Mouse (Mus musculus): ENCODE measurements at regions not wholly inside any gene's neighbourhood (a gene's known extent, or its start where the extent isn't known, plus 50 kb on each side); places are given as distances from the start of the nearest gene placed in this dataset.

- H3K4me2 ChIP-seq (replicated peaks; ENCODE audit: low read depth, low read length, severe bottlenecking): no peak overlapping the region
- TF ChIP-seq POLR2A (IDR thresholded peaks at IDR 0.05; ENCODE audit: borderline replicate concordance, extremely low read depth, insufficient read depth, insufficient read length): no peak
- DNase-seq (ENCODE audit: low spot score) (no peak), ATAC-seq (ENCODE audit: low FRiP score, low read depth) (no peak)
- no peak overlapping the region for H3K9ac ChIP-seq (ENCODE audit: low read depth, low read length, severe bottlenecking)
- WGBS: 36% methylated on average over 4 of the region's 4 CpGs
- H3K27ac ChIP-seq (replicated peaks; ENCODE audit: low read depth, low read length): no peak overlapping the region
- no peak overlapping the region for H3K4me3 ChIP-seq (replicated peaks; ENCODE audit: low read length)
- H3K4me1 ChIP-seq (ENCODE audit: control insufficient read depth, insufficient read depth, low read length): peaks cover 5% of the 10 kb centered on the region
- H3K27me3 ChIP-seq (ENCODE audit: control insufficient read depth, insufficient read depth, low read length): peaks cover 28% of the 10 kb centered on the region
- no peaks in the 10 kb centered on the region for H3K9me3 ChIP-seq (ENCODE audit: control insufficient read depth, low read length)
- H3K36me3 ChIP-seq (ENCODE audit: control insufficient read depth, insufficient read depth, low read length): no peaks in the 10 kb centered on the region
These were observed 61.0 kb downstream of the Uncx start for GRCm38 (mm10) chr5:139604327-139604726.

GRCm38 (mm10) chr5:139610610-139611520 lies 67.6 kb downstream of the Uncx start:
- H3K9me3 ChIP-seq (ENCODE audit: control insufficient read depth, low read length): no peaks in the 10 kb centered on the region
- H3K4me1 ChIP-seq (ENCODE audit: control insufficient read depth, insufficient read depth, low read length): no peaks in the 10 kb centered on the region
- DNase-seq (ENCODE audit: low spot score) (no peak), ATAC-seq (ENCODE audit: low FRiP score, low read depth) (no peak)
- WGBS: 78% methylated on average over 28 of the region's 28 CpGs
- H3K36me3 ChIP-seq (ENCODE audit: control insufficient read depth, insufficient read depth, low read length): no peaks in the 10 kb centered on the region
- H3K9ac ChIP-seq (ENCODE audit: low read depth, low read length, severe bottlenecking): no peak overlapping the region
- no peak overlapping the region for H3K27ac ChIP-seq (replicated peaks; ENCODE audit: low read depth, low read length)
- H3K4me3 ChIP-seq (replicated peaks; ENCODE audit: low read length): no peak overlapping the region
- H3K4me2 ChIP-seq (replicated peaks; ENCODE audit: low read depth, low read length, severe bottlenecking): no peak overlapping the region
- no peak for TF ChIP-seq POLR2A (IDR thresholded peaks at IDR 0.05; ENCODE audit: borderline replicate concordance, extremely low read depth, insufficient read depth, insufficient read length)
- no peaks in the 10 kb centered on the region for H3K27me3 ChIP-seq (ENCODE audit: control insufficient read depth, insufficient read depth, low read length)

GRCm38 (mm10) chr5:139612224-139612623 lies 68.9 kb downstream of the Uncx start:
- H3K27me3 ChIP-seq (ENCODE audit: control insufficient read depth, insufficient read depth, low read length): no peaks in the 10 kb centered on the region
- H3K27ac ChIP-seq (replicated peaks; ENCODE audit: low read depth, low read length): no peak overlapping the region
- DNase-seq (ENCODE audit: low spot score): no peak
- no peak for TF ChIP-seq POLR2A (IDR thresholded peaks at IDR 0.05; ENCODE audit: borderline replicate concordance, extremely low read depth, insufficient read depth, insufficient read length)
- ATAC-seq (ENCODE audit: low FRiP score, low read depth): no peak
- no peaks in the 10 kb centered on the region for H3K9me3 ChIP-seq (ENCODE audit: control insufficient read depth, low read length)
- no peaks in the 10 kb centered on the region for H3K36me3 ChIP-seq (ENCODE audit: control insufficient read depth, insufficient read depth, low read length)
- H3K4me2 ChIP-seq (replicated peaks; ENCODE audit: low read depth, low read length, severe bottlenecking): no peak overlapping the region
- 70% methylated on average over 5 of the region's 5 CpGs for WGBS
- H3K4me3 ChIP-seq (replicated peaks; ENCODE audit: low read length): no peak overlapping the region
- no peak overlapping the region for H3K9ac ChIP-seq (ENCODE audit: low read depth, low read length, severe bottlenecking)
- no peaks in the 10 kb centered on the region for H3K4me1 ChIP-seq (ENCODE audit: control insufficient read depth, insufficient read depth, low read length)

- H3K4me1 ChIP-seq (ENCODE audit: control insufficient read depth, insufficient read depth, low read length): no peaks in the 10 kb centered on the region
- H3K27ac ChIP-seq (replicated peaks; ENCODE audit: low read depth, low read length): no peak overlapping the region
- H3K9me3 ChIP-seq (ENCODE audit: control insufficient read depth, low read length): no peaks in the 10 kb centered on the region
- H3K36me3 ChIP-seq (ENCODE audit: control insufficient read depth, insufficient read depth, low read length): no peaks in the 10 kb centered on the region
- H3K9ac ChIP-seq (ENCODE audit: low read depth, low read length, severe bottlenecking): no peak overlapping the region
- TF ChIP-seq POLR2A (IDR thresholded peaks at IDR 0.05; ENCODE audit: borderline replicate concordance, extremely low read depth, insufficient read depth, insufficient read length): no peak
- 69% methylated on average over 6 of the region's 6 CpGs for WGBS
- H3K4me2 ChIP-seq (replicated peaks; ENCODE audit: low read depth, low read length, severe bottlenecking): no peak overlapping the region
- no peak overlapping the region for H3K4me3 ChIP-seq (replicated peaks; ENCODE audit: low read length)
- ATAC-seq (ENCODE audit: low FRiP score, low read depth): no peak
- DNase-seq (ENCODE audit: low spot score): no peak
- no peaks in the 10 kb centered on the region for H3K27me3 ChIP-seq (ENCODE audit: control insufficient read depth, insufficient read depth, low read length)
These were observed 69.4 kb downstream of the Uncx start for GRCm38 (mm10) chr5:139612676-139613075.

GRCm38 (mm10) chr5:139613601-139614000 lies 70.3 kb downstream of the Uncx start:
- no peaks in the 10 kb centered on the region for H3K27me3 ChIP-seq (ENCODE audit: control insufficient read depth, insufficient read depth, low read length)
- WGBS: 76% methylated on average over 5 of the region's 5 CpGs
- H3K9ac ChIP-seq (ENCODE audit: low read depth, low read length, severe bottlenecking): no peak overlapping the region
- no peak overlapping the region for H3K4me2 ChIP-seq (replicated peaks; ENCODE audit: low read depth, low read length, severe bottlenecking)
- no peaks in the 10 kb centered on the region for H3K9me3 ChIP-seq (ENCODE audit: control insufficient read depth, low read length)
- DNase-seq (ENCODE audit: low spot score) (no peak), ATAC-seq (ENCODE audit: low FRiP score, low read depth) (no peak)
- H3K4me3 ChIP-seq (replicated peaks; ENCODE audit: low read length): no peak overlapping the region
- no peak for TF ChIP-seq POLR2A (IDR thresholded peaks at IDR 0.05; ENCODE audit: borderline replicate concordance, extremely low read depth, insufficient read depth, insufficient read length)
- H3K36me3 ChIP-seq (ENCODE audit: control insufficient read depth, insufficient read depth, low read length): no peaks in the 10 kb centered on the region
- peaks cover 2% of the 10 kb centered on the region for H3K4me1 ChIP-seq (ENCODE audit: control insufficient read depth, insufficient read depth, low read length)
- no peak overlapping the region for H3K27ac ChIP-seq (replicated peaks; ENCODE audit: low read depth, low read length)
